Mouse (Mus musculus): Measurements from ENCODE around the gene Eif4g1.
A peak's percentile ranks its signal among the peaks of the same experiment; 100 is the strongest.

Eif4g1 gene

GRCm38 (mm10) chr16:20672965-20673705 is 5.0 kb downstream of the Eif4g1 start:
- DNase-seq (ENCODE audit: inconsistent ontology term) = no peak

DNA sequence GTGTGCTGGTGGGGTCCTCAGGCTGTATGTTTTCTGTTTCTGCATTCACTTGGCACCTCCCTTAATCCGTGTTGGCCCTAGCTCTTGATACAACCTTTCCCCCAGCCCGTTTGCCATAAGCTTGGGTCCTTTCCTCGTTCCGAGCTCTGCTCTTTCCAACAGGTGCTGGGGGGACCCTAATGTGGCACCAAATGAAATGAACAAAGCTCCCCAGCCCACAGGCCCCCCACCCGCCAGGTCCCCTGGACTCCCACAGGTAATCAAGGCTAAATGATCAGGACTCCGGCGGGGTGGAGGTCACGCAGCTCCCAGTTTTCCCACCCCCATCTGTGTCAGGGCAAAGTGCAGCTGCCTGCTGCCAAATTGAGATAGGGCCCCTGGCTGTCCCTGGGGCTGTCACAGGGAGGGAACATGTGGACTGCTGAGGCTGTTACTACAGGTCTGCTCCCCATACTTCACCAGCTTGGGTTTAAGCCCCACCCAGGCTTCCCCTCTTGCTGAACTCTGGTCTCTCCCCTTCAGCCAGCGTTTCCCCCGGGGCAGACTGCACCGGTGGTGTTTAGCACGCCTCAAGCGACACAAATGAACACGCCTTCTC is 5.7 kb downstream of the Eif4g1 start:
- no peak for DNase-seq (ENCODE audit: inconsistent ontology term)

DNA sequence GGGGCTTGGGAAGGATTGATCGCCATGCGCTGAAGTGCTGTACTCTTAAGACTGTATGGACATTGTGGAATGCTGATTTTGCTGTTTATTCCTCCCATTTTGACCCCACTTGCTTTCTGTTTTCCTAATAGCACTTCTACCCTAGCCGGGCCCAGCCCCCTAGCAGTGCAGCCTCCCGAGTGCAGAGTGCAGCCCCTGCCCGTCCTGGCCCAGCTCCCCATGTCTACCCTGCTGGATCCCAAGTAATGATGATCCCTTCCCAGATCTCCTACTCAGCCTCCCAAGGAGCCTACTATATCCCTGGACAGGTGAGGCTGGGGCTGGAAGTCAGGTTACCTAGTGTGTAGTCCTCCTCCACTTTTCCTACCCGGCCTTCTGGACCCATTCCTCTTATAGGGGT is 7.1 kb downstream of the Eif4g1 start:
- no peak for DNase-seq (ENCODE audit: inconsistent ontology term)

DNA sequence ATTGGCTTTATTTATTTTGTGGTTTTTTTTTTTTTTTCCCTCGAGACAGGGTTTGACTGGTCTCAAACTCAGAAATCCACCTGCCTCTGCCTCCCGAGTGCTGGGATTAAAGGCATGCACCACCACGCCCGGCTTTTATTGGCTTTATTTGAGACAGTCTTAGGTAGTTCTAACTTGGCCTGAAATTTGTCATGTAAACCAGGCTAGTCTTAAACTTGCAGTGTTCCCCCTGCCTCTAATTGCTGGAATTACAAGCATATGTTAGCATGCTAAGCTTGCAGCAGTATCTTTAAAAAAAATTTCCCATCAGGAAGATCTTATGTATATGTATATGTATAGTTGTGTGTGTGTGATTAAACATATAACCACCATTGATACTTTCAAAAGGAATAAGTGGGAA is 8.6 kb downstream of the Eif4g1 start:
- DNase-seq (ENCODE audit: inconsistent ontology term) = no peak

DNA sequence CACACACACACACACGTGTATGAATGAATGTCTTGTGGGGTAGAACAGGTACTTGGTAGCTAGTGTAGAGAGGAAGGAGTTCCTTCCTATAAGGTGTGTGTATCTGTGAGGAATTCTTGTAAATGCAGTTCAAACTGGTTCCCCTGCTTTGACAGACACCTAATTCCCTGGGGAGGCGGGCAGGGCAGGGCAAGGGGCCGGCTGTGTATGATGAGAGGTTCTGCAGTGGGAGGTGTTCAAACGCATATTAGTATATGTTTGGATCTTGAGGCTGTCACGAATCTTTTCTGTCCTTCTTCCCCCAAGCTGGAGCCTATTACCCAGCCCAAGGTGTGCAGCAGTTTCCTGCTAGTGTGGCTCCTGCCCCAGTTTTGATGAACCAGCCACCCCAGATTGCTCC is 9.3 kb downstream of the Eif4g1 start:
- DNase-seq (ENCODE audit: inconsistent ontology term) = no peak

GRCm38 (mm10) chr16:20677974-20678675 is 10.0 kb downstream of the Eif4g1 start:
- DNase-seq (ENCODE audit: inconsistent ontology term) = peak; percentile 94

DNA sequence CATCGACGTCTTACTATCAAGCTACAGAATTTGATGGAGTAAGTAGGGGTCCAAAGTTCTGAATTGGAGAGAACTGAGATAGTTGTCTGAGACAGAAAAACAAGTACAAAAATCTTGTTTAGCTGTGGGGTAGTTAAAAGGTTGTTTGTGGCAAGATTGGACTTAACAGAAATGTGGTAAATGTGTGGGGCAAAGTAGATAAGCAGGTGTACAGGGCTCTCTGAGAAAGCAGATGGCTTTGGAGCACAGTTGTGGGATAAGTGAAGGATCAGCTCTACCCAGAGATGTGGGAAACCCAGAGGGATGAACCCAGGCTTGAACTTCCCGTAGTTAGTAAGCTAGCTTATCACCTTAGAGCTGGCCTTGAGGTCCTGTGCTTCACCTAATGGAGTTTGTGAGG is 22.7 kb downstream of the Eif4g1 start:
- no peak for DNase-seq (ENCODE audit: inconsistent ontology term)

- no peak for DNase-seq (ENCODE audit: inconsistent ontology term)
These were observed 23.5 kb downstream of the Eif4g1 start for GRCm38 (mm10) chr16:20691617-20692016.

- DNase-seq (ENCODE audit: inconsistent ontology term) = no peak
These were observed 24.3 kb downstream of the Eif4g1 start for GRCm38 (mm10) chr16:20692241-20692965.

- peak; percentile 95 for DNase-seq (ENCODE audit: inconsistent ontology term)
These were observed 25.1 kb downstream of the Eif4g1 start, which contains the start of gene Fam131a for GRCm38 (mm10) chr16:20693111-20693701. Gene Fam131a (plus strand): TSS chr16:20693241.

GRCm38 (mm10) chr16:20694781-20695180 is 26.7 kb downstream of the Eif4g1 start:
- no peak for DNase-seq (ENCODE audit: inconsistent ontology term)

DNA sequence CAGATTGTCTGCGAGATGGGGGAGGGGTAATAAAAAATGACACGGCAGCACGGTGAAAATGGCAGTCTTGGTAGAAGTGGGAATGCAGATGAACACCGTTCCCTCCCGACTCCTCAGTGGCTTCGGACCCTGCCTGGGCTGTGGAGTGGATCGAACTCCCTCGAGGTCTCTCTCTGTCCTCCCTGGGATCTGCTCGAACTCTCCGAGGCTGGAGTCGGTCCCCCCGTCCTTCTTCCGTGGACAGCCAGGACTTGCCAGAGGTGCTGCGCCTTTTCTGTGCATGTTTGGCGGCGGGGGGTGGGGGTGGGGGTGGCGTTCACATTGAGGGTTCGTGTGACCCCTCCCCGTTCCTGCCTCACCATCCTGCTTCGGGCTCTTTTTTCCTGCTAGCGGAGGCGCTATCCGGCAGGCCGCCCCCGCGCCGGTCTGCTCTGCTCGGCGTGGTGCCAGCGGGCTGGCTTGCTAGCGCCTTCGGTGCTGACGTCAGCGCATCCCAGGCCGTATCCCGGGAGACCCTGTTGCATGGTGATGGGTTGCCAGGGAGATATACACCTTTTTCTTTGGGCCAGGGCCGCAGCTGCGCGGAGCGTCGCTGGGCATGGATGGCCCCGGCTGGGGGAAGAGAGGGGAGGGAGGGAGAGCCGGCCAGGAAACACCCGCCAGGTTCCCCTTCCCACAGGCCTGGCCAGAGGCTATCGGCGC is 27.7 kb downstream of the Eif4g1 start:
- DNase-seq (ENCODE audit: inconsistent ontology term) = peak; percentile 90

- no peak for DNase-seq (ENCODE audit: inconsistent ontology term)
These were observed 31.2 kb downstream of the Eif4g1 start for GRCm38 (mm10) chr16:20699266-20699665.

- DNase-seq (ENCODE audit: inconsistent ontology term) = no peak
These were observed 31.9 kb downstream of the Eif4g1 start for GRCm38 (mm10) chr16:20700036-20700435.

DNA sequence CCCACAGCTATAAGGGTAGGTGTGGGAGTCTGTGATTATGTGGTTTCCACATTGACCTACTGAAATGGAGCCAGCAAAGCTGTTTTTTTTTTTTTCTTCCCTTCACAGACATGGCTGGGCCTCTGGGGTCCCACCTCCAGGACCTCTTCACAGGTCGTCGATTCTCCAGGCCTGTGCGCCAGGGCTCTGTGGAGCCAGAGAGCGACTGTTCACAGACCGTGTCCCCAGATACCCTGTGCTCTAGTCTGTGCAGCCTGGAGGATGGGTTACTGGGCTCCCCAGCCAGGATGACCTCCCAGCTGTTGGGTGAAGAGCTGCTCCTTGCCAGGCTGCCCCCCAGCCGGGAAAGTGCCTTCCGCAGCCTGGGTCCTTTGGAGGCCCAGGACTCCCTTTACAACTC is 33.2 kb downstream of the Eif4g1 start:
- no peak for DNase-seq (ENCODE audit: inconsistent ontology term)

- peak; percentile 62 for DNase-seq (ENCODE audit: inconsistent ontology term)
These were observed 33.8 kb downstream of the Eif4g1 start for GRCm38 (mm10) chr16:20701729-20702521.

GRCm38 (mm10) chr16:20702522-20702893 is 34.4 kb downstream of the Eif4g1 start:
- peak; percentile 86 for DNase-seq (ENCODE audit: inconsistent ontology term)

GRCm38 (mm10) chr16:20703071-20703470 is 35.0 kb downstream of the Eif4g1 start:
- DNase-seq (ENCODE audit: inconsistent ontology term) = no peak

- DNase-seq (ENCODE audit: inconsistent ontology term) = no peak
These were observed 35.7 kb downstream of the Eif4g1 start for GRCm38 (mm10) chr16:20703699-20704400.

- no peak for DNase-seq (ENCODE audit: inconsistent ontology term)
These were observed 37.7 kb downstream of the Eif4g1 start for GRCm38 (mm10) chr16:20705786-20706185.
